Mouse (Mus musculus): ENCODE data around the gene Hist1h2ad. TPM values are rescaled to one million over a fixed set of nuclear protein-coding genes. Genes with fewer than 3 reads are reported as not detected.
"Not testable (repeated sequence)": the region's sequence is repeated elsewhere in the genome, so short reads cannot be mapped to it uniquely, and the experiment has no call there.

The Hist1h2ad gene
- polyA plus RNA-seq, 1 experiment = 9.6 TPM

GRCm38 (mm10) chr13:23552962-23553361, 21.2 kb upstream of the Hist1h2ad start, which contains the start of gene Hist1h1d:
TSS of gene Hist1h1d (plus strand) at chr13:23553262.
- Histone ChIP-seq H3K27me3 (replicated peaks) (no peaks in the 10 kb centered on the region), H3K36me3 (replicated peaks; ENCODE audit: low read length) (no peaks in the 10 kb centered on the region), H3K4me1 (peaks cover 72% of the 10 kb centered on the region), H3K4me3 (replicated peaks) (peak within 1 kb of the TSS; percentile 15), H3K9me3 (no peaks in the 10 kb centered on the region)
- no peak for TF ChIP-seq GATA1 (IDR thresholded peaks at IDR 0.05; ENCODE audit: borderline replicate concordance, low read length)
- no peak for TF ChIP-seq FLI1 (IDR thresholded peaks at IDR 0.05; ENCODE audit: low read length)

- no peak for TF ChIP-seq FLI1 (IDR thresholded peaks at IDR 0.05; ENCODE audit: low read length)
- TF ChIP-seq GATA1 (IDR thresholded peaks at IDR 0.05; ENCODE audit: borderline replicate concordance, low read length) = no peak
- no peaks in the 10 kb centered on the region for H3K36me3 ChIP-seq (replicated peaks; ENCODE audit: low read length)
- no peaks in the 10 kb centered on the region for H3K27me3 ChIP-seq (replicated peaks)
- H3K4me1 ChIP-seq = peaks cover 66% of the 10 kb centered on the region
- peak overlapping the region; percentile 90 for H3K4me3 ChIP-seq (replicated peaks)
- H3K9me3 ChIP-seq = no peaks in the 10 kb centered on the region
Measured at GRCm38 (mm10) chr13:23554393-23554792, 19.8 kb upstream of the Hist1h2ad start.

GRCm38 (mm10) chr13:23554925-23555838, 19.0 kb upstream of the Hist1h2ad start:
- Histone ChIP-seq H3K27me3 (replicated peaks) (no peaks in the 10 kb centered on the region), H3K4me1 (peaks cover 61% of the 10 kb centered on the region), H3K36me3 (replicated peaks; ENCODE audit: low read length) (no peaks in the 10 kb centered on the region), H3K4me3 (replicated peaks) (peak overlapping the region; percentile 90), H3K9me3 (no peaks in the 10 kb centered on the region)
- TF ChIP-seq GATA1 (IDR thresholded peaks at IDR 0.05; ENCODE audit: borderline replicate concordance, low read length) (no peak), FLI1 (IDR thresholded peaks at IDR 0.05; ENCODE audit: low read length) (no peak)

- H3K9me3 ChIP-seq = no peaks in the 10 kb centered on the region
- no peak for TF ChIP-seq GATA1 (IDR thresholded peaks at IDR 0.05; ENCODE audit: borderline replicate concordance, low read length)
- no peak for TF ChIP-seq FLI1 (IDR thresholded peaks at IDR 0.05; ENCODE audit: low read length)
- H3K27me3 ChIP-seq (replicated peaks) = no peaks in the 10 kb centered on the region
- H3K36me3 ChIP-seq (replicated peaks; ENCODE audit: low read length) = no peaks in the 10 kb centered on the region
- peak overlapping the region; percentile 90 for H3K4me3 ChIP-seq (replicated peaks)
- peaks cover 53% of the 10 kb centered on the region for H3K4me1 ChIP-seq
Measured at GRCm38 (mm10) chr13:23555839-23556416, 18.3 kb upstream of the Hist1h2ad start.

GRCm38 (mm10) chr13:23556906-23557305, 17.3 kb upstream of the Hist1h2ad start:
- H3K27me3 ChIP-seq (replicated peaks) = no peaks in the 10 kb centered on the region
- peak overlapping the region; percentile 80 for H3K4me3 ChIP-seq (replicated peaks)
- no peaks in the 10 kb centered on the region for H3K36me3 ChIP-seq (replicated peaks; ENCODE audit: low read length)
- TF ChIP-seq GATA1 (IDR thresholded peaks at IDR 0.05; ENCODE audit: borderline replicate concordance, low read length) (no peak), FLI1 (IDR thresholded peaks at IDR 0.05; ENCODE audit: low read length) (no peak)
- H3K4me1 ChIP-seq = peaks cover 45% of the 10 kb centered on the region
- no peaks in the 10 kb centered on the region for H3K9me3 ChIP-seq

GRCm38 (mm10) chr13:23560699-23561098, 13.5 kb upstream of the Hist1h2ad start:
- not testable (repeated sequence) for H3K9me3 ChIP-seq; H3K27me3 ChIP-seq (replicated peaks); H3K36me3 ChIP-seq (replicated peaks; ENCODE audit: low read length)
- Histone ChIP-seq H3K4me3 (replicated peaks) (peak overlapping the region; percentile 65), H3K4me1 (peaks cover 38% of the 10 kb centered on the region)

GRCm38 (mm10) chr13:23561531-23561882, 12.7 kb upstream of the Hist1h2ad start:
- peak overlapping the region; percentile 33 for H3K4me3 ChIP-seq (replicated peaks)
- H3K4me1 ChIP-seq = peaks cover 30% of the 10 kb centered on the region
- not testable (repeated sequence) for H3K27me3 ChIP-seq (replicated peaks); H3K9me3 ChIP-seq; H3K36me3 ChIP-seq (replicated peaks; ENCODE audit: low read length)

GRCm38 (mm10) chr13:23561883-23562659, 12.1 kb upstream of the Hist1h2ad start, which contains the start of gene Hist1h3e:
TSS of gene Hist1h3e (minus strand) at chr13:23562369.
- H3K36me3 ChIP-seq (replicated peaks; ENCODE audit: low read length); H3K9me3 ChIP-seq; H3K27me3 ChIP-seq (replicated peaks): not testable (repeated sequence)
- peaks cover 26% of the 10 kb centered on the region for H3K4me1 ChIP-seq
- H3K4me3 ChIP-seq (replicated peaks) = peak within 1 kb of the TSS; percentile 91

- no peaks in the 10 kb centered on the region for H3K36me3 ChIP-seq (replicated peaks; ENCODE audit: low read length)
- H3K27me3 ChIP-seq (replicated peaks) = no peaks in the 10 kb centered on the region
- no peak for TF ChIP-seq GATA1 (IDR thresholded peaks at IDR 0.05; ENCODE audit: borderline replicate concordance, low read length)
- no peak for TF ChIP-seq FLI1 (IDR thresholded peaks at IDR 0.05; ENCODE audit: low read length)
- peaks cover 27% of the 10 kb centered on the region; the same call in 1 of the 2 replicates for H3K4me1 ChIP-seq
- no peaks in the 10 kb centered on the region for H3K9me3 ChIP-seq
- peak overlapping the region; percentile 91 for H3K4me3 ChIP-seq (replicated peaks)
Measured at GRCm38 (mm10) chr13:23562699-23563462, 11.3 kb upstream of the Hist1h2ad start.

All from megakaryocyte, embryonic 14.5 days (primary cell).